Comparison of ENCODE assay signal across 10 mouse cellular contexts in genomic region chr2:31917636-31918035, GRCm38 (mm10). TPM values are rescaled to one million over a fixed set of nuclear protein-coding genes. Genes with fewer than 3 reads are reported as not detected.
DNase-seq lines count a peak whose midpoint lies in the region; ATAC-seq and TF ChIP-seq lines count a peak whose summit lies in the region.
"Had no signal": no experiment of that assay in that cellular context is flagged by ENCODE, and none has a peak within 500 bp of the region (broad histone marks: within the 10 kb centered on the region; RNA-seq: fewer than 3 reads in every experiment).

No protein-coding gene starts in this region.

- no peak for DNase-seq in forebrain, postnatal 0 days
- no peak for DNase-seq in forebrain, embryonic 10.5 days (ENCODE audit: extremely low spot score, low spot score)
- DNase-seq in right cerebral cortex, postnatal 25 days = peak; percentile 27
- no peak for DNase-seq in right cerebral cortex, postnatal 4 days
- DNase-seq in c-Kit-positive CD71-positive TER-119-negative erythroid progenitor cells, embryonic 14.5 days (ENCODE audit: low read depth) = peak; percentile 13
- peak; percentile 72 for DNase-seq in kidney, adult 9 months
- peak; percentile 28 for DNase-seq in ovary, postnatal 14 days (ENCODE audit: low spot score)

- no peak overlapping the region for H3K4me3 ChIP-seq in forebrain, postnatal 0 days (ENCODE audit: low read depth, low read length)
- no peak overlapping the region for H3K4me3 ChIP-seq in forebrain, embryonic 10.5 days
- no peak overlapping the region for H3K4me3 ChIP-seq in midbrain, embryonic 16.5 days (ENCODE audit: low read depth, low read length)
- H3K4me3 ChIP-seq: hindbrain, embryonic 15.5 days; neural tube, embryonic 12.5 days had no signal

- H3K4me1 ChIP-seq in forebrain, postnatal 0 days (ENCODE audit: insufficient read depth) = no peaks in the 10 kb centered on the region
- H3K4me1 ChIP-seq in forebrain, embryonic 10.5 days = peaks cover 10% of the 10 kb centered on the region
- no peaks in the 10 kb centered on the region for H3K4me1 ChIP-seq in midbrain, embryonic 16.5 days (ENCODE audit: control insufficient read depth, insufficient read depth, low read length)
- H3K4me1 ChIP-seq: hindbrain, embryonic 15.5 days; neural tube, embryonic 12.5 days had no signal

- 0 out of 2 replicates have a peak, but pooled peaks have one; percentile 16 for ATAC-seq in forebrain, postnatal 0 days
- no peak for ATAC-seq in midbrain, embryonic 16.5 days

- H3K9ac ChIP-seq in forebrain, postnatal 0 days = no peak overlapping the region
- H3K9ac ChIP-seq in midbrain, embryonic 16.5 days (ENCODE audit: low read depth, low read length) = no peak overlapping the region
- H3K9ac ChIP-seq: hindbrain, embryonic 15.5 days; neural tube, embryonic 12.5 days had no signal

- no peak overlapping the region for H3K4me2 ChIP-seq in forebrain, postnatal 0 days (ENCODE audit: low read depth)
- no peak overlapping the region for H3K4me2 ChIP-seq in midbrain, embryonic 16.5 days (ENCODE audit: low read length)
- H3K4me2 ChIP-seq: hindbrain, embryonic 15.5 days; neural tube, embryonic 12.5 days had no signal

- no peaks in the 10 kb centered on the region for H3K27me3 ChIP-seq in forebrain, postnatal 0 days (ENCODE audit: insufficient read depth, low read length)
- peaks cover 17% of the 10 kb centered on the region for H3K27me3 ChIP-seq in forebrain, embryonic 10.5 days (ENCODE audit: poor library complexity, severe bottlenecking)
- no peaks in the 10 kb centered on the region for H3K27me3 ChIP-seq in midbrain, embryonic 16.5 days (ENCODE audit: control insufficient read depth, insufficient read depth, low read depth, low read length)
- H3K27me3 ChIP-seq: hindbrain, embryonic 15.5 days had no signal

- no peaks in the 10 kb centered on the region for H3K36me3 ChIP-seq in forebrain, postnatal 0 days (ENCODE audit: insufficient read depth)
- no peaks in the 10 kb centered on the region for H3K36me3 ChIP-seq in forebrain, embryonic 10.5 days (replicated peaks)
- H3K36me3 ChIP-seq in midbrain, embryonic 16.5 days (ENCODE audit: control insufficient read depth, insufficient read depth, low read length) = no peaks in the 10 kb centered on the region
- H3K36me3 ChIP-seq: hindbrain, embryonic 15.5 days; neural tube, embryonic 12.5 days had no signal

- WGBS in forebrain, postnatal 0 days = 28% methylated on average over 4 of the region's 4 CpGs
- 24% methylated on average over 4 of the region's 4 CpGs for WGBS in forebrain, embryonic 10.5 days
- 31% methylated on average over 4 of the region's 4 CpGs for WGBS in midbrain, embryonic 16.5 days

- no peaks in the 10 kb centered on the region for H3K9me3 ChIP-seq in forebrain, postnatal 0 days (ENCODE audit: low read length)
- no peaks in the 10 kb centered on the region for H3K9me3 ChIP-seq in forebrain, embryonic 10.5 days
- H3K9me3 ChIP-seq in midbrain, embryonic 16.5 days (replicated peaks; ENCODE audit: control insufficient read depth, low read length, poor library complexity, severe bottlenecking) = no peaks in the 10 kb centered on the region
- H3K9me3 ChIP-seq: hindbrain, embryonic 15.5 days; neural tube, embryonic 12.5 days had no signal

- no peak overlapping the region for H3K27ac ChIP-seq in forebrain, postnatal 0 days (ENCODE audit: low read depth, low read length)
- H3K27ac ChIP-seq in forebrain, embryonic 10.5 days = no peak overlapping the region
- H3K27ac ChIP-seq in midbrain, embryonic 16.5 days (ENCODE audit: low read length) = no peak overlapping the region
- H3K27ac ChIP-seq: hindbrain, embryonic 15.5 days; neural tube, embryonic 12.5 days had no signal

- TF ChIP-seq CTCF in forebrain, postnatal 0 days (IDR thresholded peaks at IDR 0.05; ENCODE audit: low read depth) = peak; percentile 56

RNA-seq across cellular contexts. Expression of gene Lamc3, which starts 30.5 kb away (rescaled TPM):
- total RNA-seq in forebrain, postnatal 0 days (2014; rRNA removed) = 6.2 and 11.0 TPM in 2 replicates
- 1.9 and 2.5 TPM in 2 replicates for polyA plus RNA-seq in forebrain, postnatal 0 days (2015; fragmentation: Nextera tagmentation; extraction: Ambion mirVana)
- 4.9 and 6.8 TPM in 2 replicates for polyA plus RNA-seq in forebrain, embryonic 10.5 days (2016; fragmentation: Nextera tagmentation; extraction: Ambion mirVana)
- polyA plus RNA-seq in midbrain, embryonic 16.5 days (2015; fragmentation: Nextera tagmentation; extraction: Ambion mirVana) = 3.9 and 4.0 TPM in 2 replicates

RNA-seq across cellular contexts. Expression of gene Aif1l, which starts 32.3 kb away (rescaled TPM):
- 21.7 and 34.2 TPM in 2 replicates for total RNA-seq in forebrain, postnatal 0 days (2014; rRNA removed)
- polyA plus RNA-seq in forebrain, postnatal 0 days (2015; fragmentation: Nextera tagmentation; extraction: Ambion mirVana) = 21.2 TPM in 2 replicates
- 84.7 and 85.6 TPM in 2 replicates for polyA plus RNA-seq in forebrain, embryonic 10.5 days (2016; fragmentation: Nextera tagmentation; extraction: Ambion mirVana)
- polyA plus RNA-seq in midbrain, embryonic 16.5 days (2015; fragmentation: Nextera tagmentation; extraction: Ambion mirVana) = 27.0 and 28.3 TPM in 2 replicates

RNA-seq across cellular contexts. Expression of gene Nup214, which starts 56.6 kb away (rescaled TPM):
- 19.1 and 23.8 TPM in 2 replicates for total RNA-seq in forebrain, postnatal 0 days (2014; rRNA removed)
- 39.7 and 56.0 TPM in 2 replicates for polyA plus RNA-seq in forebrain, postnatal 0 days (2015; fragmentation: Nextera tagmentation; extraction: Ambion mirVana)
- 110 and 111 TPM in 2 replicates for polyA plus RNA-seq in forebrain, embryonic 10.5 days (2016; fragmentation: Nextera tagmentation; extraction: Ambion mirVana)
- 63.9 and 68.0 TPM in 2 replicates for polyA plus RNA-seq in midbrain, embryonic 16.5 days (2015; fragmentation: Nextera tagmentation; extraction: Ambion mirVana)

Comparison
In these comparisons a context has a peak if more than half of its experiments do, and no peak if none do; other contexts are left out.
1. DNase-seq: peak in right cerebral cortex, postnatal 25 days (single experiment), c-Kit-positive CD71-positive TER-119-negative erythroid progenitor cells, embryonic 14.5 days (single experiment), kidney, adult 9 months (single experiment) and ovary, postnatal 14 days (single experiment); none in forebrain, postnatal 0 days (single experiment), forebrain, embryonic 10.5 days (single experiment) and right cerebral cortex, postnatal 4 days (single experiment).